Mouse (Mus musculus): ENCODE data around the gene Arhgef19.

Arhgef19 gene

GRCm38 (mm10) chr4:141236856-141237255 lies 2.4 kb upstream of the Arhgef19 start:
- DNase-seq (ENCODE audit: low read depth, low spot score) = no peak

- no peak for DNase-seq (ENCODE audit: low read depth, low spot score)
These were observed 559 bp upstream of the Arhgef19 start for GRCm38 (mm10) chr4:141238492-141239387.

GRCm38 (mm10) chr4:141240617-141241016 lies 1.3 kb downstream of the Arhgef19 start:
- no peak for DNase-seq (ENCODE audit: low read depth, low spot score)

GRCm38 (mm10) chr4:141241861-141242260 lies 2.6 kb downstream of the Arhgef19 start:
- DNase-seq (ENCODE audit: low read depth, low spot score) = no peak

GRCm38 (mm10) chr4:141242651-141243241 lies 3.4 kb downstream of the Arhgef19 start:
- no peak for DNase-seq (ENCODE audit: low read depth, low spot score)

GRCm38 (mm10) chr4:141243636-141244035 lies 4.3 kb downstream of the Arhgef19 start:
- no peak for DNase-seq (ENCODE audit: low read depth, low spot score)

GRCm38 (mm10) chr4:141244401-141244800 lies 5.1 kb downstream of the Arhgef19 start:
- no peak for DNase-seq (ENCODE audit: low read depth, low spot score)

- no peak for DNase-seq (ENCODE audit: low read depth, low spot score)
These were observed 5.7 kb downstream of the Arhgef19 start for GRCm38 (mm10) chr4:141244931-141245425.

- no peak for DNase-seq (ENCODE audit: low read depth, low spot score)
These were observed 7.0 kb downstream of the Arhgef19 start for GRCm38 (mm10) chr4:141246089-141246997.

GRCm38 (mm10) chr4:141246998-141247350 lies 7.7 kb downstream of the Arhgef19 start:
- no peak for DNase-seq (ENCODE audit: low read depth, low spot score)

GRCm38 (mm10) chr4:141247776-141248613 lies 8.7 kb downstream of the Arhgef19 start:
- no peak for DNase-seq (ENCODE audit: low read depth, low spot score)

- DNase-seq (ENCODE audit: low read depth, low spot score) = no peak
These were observed 9.3 kb downstream of the Arhgef19 start for GRCm38 (mm10) chr4:141248614-141248978.

GRCm38 (mm10) chr4:141249383-141249782 lies 10.1 kb downstream of the Arhgef19 start:
- DNase-seq (ENCODE audit: low read depth, low spot score) = no peak

GRCm38 (mm10) chr4:141251071-141251470 lies 11.8 kb downstream of the Arhgef19 start:
- DNase-seq (ENCODE audit: low read depth, low spot score) = no peak

GRCm38 (mm10) chr4:141252641-141253040 lies 13.3 kb downstream of the Arhgef19 start:
- no peak for DNase-seq (ENCODE audit: low read depth, low spot score)

- no peak for DNase-seq (ENCODE audit: low read depth, low spot score)
These were observed 14.9 kb downstream of the Arhgef19 start for GRCm38 (mm10) chr4:141254234-141254633.

GRCm38 (mm10) chr4:141257440-141257839 lies 18.1 kb downstream of the Arhgef19 start:
- DNase-seq (ENCODE audit: low read depth, low spot score) = no peak

GRCm38 (mm10) chr4:141259413-141259812 lies 20.1 kb downstream of the Arhgef19 start:
- no peak for DNase-seq (ENCODE audit: low read depth, low spot score)

GRCm38 (mm10) chr4:141260007-141260723 lies 20.9 kb downstream of the Arhgef19 start:
- no peak for DNase-seq (ENCODE audit: low read depth, low spot score)

- DNase-seq (ENCODE audit: low read depth, low spot score) = no peak
These were observed 23.8 kb downstream of the Arhgef19 start for GRCm38 (mm10) chr4:141262906-141263637.
